Mouse (Mus musculus) v-Abl transformed pro-B cells (cell line): ENCODE results near the gene Cyp2r1.
"Not testable (repeated sequence)": the region's sequence is repeated elsewhere in the genome, so short reads cannot be mapped to it uniquely, and the experiment has no call there.

ENCODE experiments used
- in situ Hi-C, 2 experiments: fragments of 400-800 bp; cut with MboI; formaldehyde crosslinking; loops; one replicate each; pipeline ENCODE4 v1.15.1; 2025; ENCODE audit not compliant: unreplicated experiment in 2 of 2

Cyp2r1 gene

DNA sequence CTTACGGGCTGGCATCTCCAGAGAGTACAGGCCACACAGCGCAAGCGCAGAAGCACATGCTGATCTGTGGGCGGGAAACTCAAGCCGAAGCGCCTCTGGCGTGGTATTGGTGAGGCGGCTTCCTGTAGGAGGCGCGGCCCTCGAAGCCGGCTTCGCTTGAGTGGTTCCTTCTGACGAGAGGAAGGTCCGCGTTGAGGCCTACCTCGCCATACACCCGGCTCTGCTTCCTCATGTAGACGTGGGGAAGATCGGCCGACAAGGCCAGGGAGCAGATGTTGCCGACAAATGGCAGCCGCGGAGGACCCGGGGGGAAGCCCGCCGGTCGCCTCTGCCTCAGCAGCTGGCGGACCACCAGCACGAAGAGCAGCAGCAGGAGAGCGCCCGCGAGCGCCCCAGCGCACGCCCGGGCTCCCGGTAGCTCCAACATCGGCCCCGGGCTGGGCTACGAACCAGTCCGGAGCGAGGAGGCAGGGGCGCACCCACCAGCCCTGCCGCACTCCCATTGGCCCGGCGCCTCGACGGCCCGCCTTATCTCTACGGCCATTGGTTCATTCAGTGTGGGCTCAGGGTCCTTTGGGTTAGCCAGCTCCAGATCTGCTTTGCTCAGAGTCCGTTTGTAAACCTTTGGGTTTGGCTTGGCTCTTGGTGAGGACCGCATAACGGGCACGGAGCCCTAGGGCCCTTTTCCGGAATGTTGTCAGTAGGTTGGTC is at the start of gene Cyp2r1:
Gene Cyp2r1, minus strand, starts transcription at position 442 of the 711 bp plus-strand sequence.
- in situ Hi-C loops, result no loop called here

DNA sequence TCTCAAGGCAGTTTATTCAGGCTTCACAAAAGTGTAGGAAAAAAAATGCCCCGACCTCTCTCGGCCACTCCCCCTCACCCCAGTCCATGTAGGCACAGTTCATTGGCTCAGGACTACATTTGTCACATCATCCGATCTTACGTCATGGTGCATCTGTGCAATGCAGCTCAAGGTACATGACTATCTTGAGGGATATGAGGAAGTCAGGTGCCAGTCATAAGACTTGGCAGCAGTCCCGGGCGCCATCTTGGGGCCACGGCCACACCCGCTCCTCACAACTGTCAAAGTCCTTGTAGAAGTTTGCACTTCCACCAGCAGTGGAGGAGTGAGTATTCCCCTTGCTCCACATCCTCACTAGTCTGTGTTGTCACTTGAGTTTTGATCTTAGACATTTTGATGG is 31.6 kb upstream of the Cyp2r1 start:
- in situ Hi-C loops, result not testable (repeated sequence)

DNA sequence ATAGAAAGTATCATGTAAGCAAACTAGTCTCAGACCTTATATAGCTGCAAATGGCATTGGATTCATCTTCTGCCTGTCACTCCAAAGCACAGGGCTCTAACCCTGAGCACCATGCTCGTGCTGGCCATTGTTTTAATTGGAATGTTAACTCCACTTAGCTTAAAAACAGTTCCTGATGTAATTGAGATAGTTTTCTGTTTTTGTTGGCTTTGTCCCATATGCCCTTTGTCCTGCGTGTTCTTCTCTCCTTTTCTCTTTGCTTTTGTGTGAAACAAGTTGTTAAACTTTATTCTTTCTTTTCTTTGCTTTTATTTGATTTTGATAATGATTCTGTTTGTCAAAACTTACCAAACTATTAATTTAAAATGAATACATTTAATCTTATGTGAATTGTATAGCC is 19.7 kb upstream of the Cyp2r1 start:
- in situ Hi-C loops, result no loop called here

DNA sequence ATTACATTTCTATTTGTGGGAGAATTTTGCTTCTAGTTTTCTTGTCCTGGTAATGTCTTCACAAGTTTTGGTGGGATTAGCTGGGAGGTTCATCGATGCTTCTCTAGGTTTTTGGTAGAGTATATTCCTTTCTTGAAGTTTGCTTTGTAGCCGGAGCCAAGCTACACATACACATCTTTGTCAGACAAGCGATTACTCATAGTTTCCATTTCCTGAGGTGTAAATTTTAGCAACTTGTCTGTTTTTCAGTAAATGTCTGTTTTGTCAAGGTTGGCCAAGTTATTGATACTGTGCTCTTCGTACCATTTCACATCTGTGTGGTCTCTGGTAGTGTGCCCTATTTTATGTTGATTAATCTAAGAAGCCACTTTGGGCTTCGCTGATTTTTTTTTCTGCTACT is 18.4 kb upstream of the Cyp2r1 start:
- in situ Hi-C loops, result no loop called here

DNA sequence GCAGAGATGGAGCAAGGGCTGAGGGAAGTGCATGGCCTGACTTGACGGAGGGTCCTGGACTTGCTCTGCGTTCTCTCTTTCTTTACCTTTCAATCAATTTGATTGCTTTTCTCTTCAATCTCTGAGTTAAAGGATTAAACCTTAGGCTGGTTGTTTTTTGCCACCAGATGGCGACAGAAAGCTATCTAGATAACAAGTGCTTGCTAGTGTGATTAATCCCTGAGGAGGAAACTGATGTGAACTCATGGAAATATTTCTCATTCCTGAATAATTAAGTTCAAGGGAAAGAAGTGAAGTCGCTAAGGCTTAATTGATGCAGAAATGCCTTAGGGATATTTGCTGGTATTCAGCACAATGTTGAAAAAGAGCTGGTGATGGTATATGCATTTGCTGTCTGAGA is 17.7 kb upstream of the Cyp2r1 start:
- in situ Hi-C loops, result no loop called here

DNA sequence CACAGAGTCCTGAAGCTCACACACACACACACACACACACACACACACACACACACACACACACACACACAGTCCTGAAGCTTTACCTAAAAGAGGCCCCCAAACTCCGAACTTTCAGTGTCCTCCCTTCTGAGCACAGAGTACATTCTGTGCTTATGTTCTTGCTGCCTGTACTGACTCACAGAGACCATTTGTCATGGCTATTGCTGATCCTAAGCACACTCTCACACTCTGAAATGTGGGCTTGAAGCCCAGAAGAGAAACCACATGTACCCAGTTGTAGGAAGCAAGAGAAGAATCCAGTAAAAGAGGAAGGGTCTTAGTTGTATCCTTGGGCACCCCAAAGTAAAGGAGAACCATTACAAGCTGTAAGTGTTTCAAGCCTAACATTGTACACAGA is 14.9 kb upstream of the Cyp2r1 start:
- in situ Hi-C loops, result no loop called here

DNA sequence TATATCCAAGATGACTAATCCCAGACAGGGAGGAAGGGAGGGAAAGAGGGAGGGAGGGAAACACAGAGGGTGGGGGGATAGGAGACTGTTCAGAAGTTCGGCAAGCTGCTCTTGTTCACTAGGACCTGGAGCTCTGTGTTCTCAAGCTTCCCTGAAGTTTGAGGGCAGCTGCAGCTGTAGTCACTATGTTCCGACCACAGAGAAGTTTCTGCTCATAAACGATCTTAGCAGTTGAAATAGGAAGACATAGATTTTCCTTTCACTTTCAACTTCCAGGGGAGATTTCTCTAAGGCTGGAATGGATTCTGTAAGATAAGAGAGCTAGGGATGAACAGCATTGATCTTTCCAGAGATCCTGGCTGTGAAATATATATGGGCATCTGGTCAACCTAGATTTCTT is 14.2 kb upstream of the Cyp2r1 start:
- in situ Hi-C loops, result no loop called here

DNA sequence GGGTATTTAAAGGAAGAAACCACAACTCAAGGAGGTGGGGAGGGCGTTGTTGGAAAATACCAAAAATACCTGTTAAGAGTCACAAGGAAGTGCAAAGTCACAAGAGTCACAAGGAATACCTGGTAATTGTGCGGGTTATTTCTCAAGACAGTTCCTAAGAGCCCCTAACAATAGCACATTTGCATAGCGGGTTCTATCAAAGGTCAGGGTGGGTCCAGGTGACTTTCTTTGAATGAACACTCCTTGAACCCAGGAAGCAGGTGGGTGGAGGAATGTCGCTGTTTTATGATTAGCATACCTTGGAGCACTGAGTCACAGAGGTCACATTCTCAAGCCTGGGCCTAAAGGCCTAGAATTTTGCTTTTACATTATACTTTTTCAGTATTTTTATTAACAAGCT is 11.1 kb upstream of the Cyp2r1 start:
- in situ Hi-C loops, result not testable (repeated sequence)

DNA sequence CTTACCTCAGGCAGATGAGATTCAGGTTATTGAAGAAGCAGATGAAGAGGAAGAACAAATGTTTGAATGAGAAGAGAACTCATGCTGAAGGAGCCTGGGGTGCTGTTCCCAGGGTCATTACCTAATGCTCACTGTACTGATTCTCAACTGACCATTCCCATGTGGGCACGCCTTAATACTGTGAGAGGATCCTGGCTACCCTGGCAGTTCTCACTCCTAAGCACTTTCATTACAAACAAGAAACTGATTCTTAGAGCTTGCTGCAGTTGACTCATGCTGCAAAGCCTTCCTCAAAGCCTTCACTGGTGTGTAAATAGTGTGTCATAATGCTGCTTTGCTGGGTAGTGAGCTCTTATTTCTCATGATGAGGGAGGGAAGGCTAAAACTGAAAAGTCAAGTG is 26.6 kb downstream of the Cyp2r1 start:
- in situ Hi-C loops, result no loop called here

DNA sequence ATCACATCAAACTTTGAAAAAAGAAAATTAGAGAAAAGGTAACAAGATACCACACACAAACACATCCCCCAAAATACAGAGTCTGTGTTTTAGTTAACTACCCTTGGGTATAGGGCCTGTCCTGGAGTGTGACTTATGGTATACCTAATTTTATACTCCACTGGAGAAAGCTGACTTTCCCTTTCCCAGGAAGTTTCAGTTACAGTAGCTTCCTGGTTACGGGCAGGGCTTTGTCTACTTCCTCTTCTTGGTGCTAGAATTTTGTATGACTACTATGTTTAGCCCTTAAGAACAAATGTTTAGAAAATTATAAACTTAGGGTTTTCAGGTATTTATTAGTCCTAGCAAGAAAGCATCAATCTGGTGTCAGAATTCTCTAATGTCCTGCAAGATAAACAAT is 36.5 kb downstream of the Cyp2r1 start:
- in situ Hi-C loops, result no loop called here

DNA sequence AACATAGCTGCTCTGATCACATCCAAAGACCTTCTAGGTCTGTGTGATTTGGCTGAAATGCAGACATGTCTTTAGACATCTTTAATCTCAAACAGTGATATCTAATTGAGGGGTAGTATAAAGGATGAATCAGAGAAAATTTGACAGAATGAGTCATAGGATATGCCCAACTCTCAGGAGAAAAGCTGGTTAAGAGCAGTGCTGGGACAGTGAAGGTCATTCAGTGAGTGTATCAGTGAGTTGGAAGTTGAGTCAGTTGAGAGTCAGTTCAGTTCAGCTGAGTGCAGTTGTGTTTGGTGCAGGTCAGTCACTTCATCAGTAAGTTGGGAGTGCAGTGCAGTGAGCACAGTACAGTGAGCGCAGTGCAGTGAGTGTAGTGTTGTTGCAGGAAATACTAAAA is 42.6 kb downstream of the Cyp2r1 start:
- in situ Hi-C loops, result loop anchor here (25.0 kb wide), 2 partner anchors 458 to 758 kb away; partner anchors contain the start of gene Spon1 (in 1 of the 2)

DNA sequence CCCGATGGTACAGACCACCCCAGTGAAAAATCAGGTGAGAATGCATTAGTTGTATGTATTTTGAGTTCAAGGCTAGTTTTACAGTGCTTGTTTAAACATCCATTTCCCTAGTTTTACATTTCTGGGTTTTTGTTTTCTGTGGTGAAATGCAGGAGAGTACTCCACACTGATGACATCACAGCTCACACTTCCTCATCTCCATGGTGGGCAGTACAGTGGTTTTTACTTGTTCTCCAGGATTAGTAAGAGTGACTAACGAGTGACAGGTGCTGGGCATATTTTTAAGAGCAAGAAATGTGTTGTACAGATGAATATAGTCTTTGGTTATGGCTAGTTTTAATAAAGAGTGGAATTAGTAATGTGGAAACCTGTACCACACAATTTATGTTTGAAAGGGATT is 53.9 kb downstream of the Cyp2r1 start:
- in situ Hi-C loops, result loop anchor here (10.0 to 25.0 kb wide), 4 partner anchors 126 to 747 kb away; partner anchors contain the start of genes Calca (in 1 of the 2) and Spon1 (in 1 of the 2)
